Mouse (Mus musculus): ENCODE measurements at regions not wholly inside any gene's neighbourhood (a gene's known extent, or its start where the extent isn't known, plus 50 kb on each side); places are given as distances from the start of the nearest gene placed in this dataset. TPM values are rescaled to one million over a fixed set of nuclear protein-coding genes. Genes with fewer than 3 reads are reported as not detected.

Small RNA genes in the stretch of these regions (microRNA-seq; reads per million reads assigned to microRNA genes)
- not detected for gene Gm25507

Data from midbrain, embryonic 12.5 days (tissue).